Mouse (Mus musculus): Measurements from ENCODE around the gene Cit. TPM values are rescaled to one million over a fixed set of nuclear protein-coding genes. Genes with fewer than 3 reads are reported as not detected.
"Not testable (repeated sequence)": the region's sequence is repeated elsewhere in the genome, so short reads cannot be mapped to it uniquely, and the experiment has no call there.

Gene Cit
- polyA plus RNA-seq (2015; fragmentation: Nextera tagmentation; extraction: Ambion mirVana) = 25.7 and 26.2 TPM in 2 replicates

GRCm38 (mm10) chr5:115844766-115845634 is at the start of gene Cit:
TSS of gene Cit (plus strand) at chr5:115845278.
- peak within 1 kb of the TSS; percentile 86 for H3K4me3 ChIP-seq (replicated peaks)
- H3K36me3 ChIP-seq = no peaks in the 10 kb centered on the region
- no peaks in the 10 kb centered on the region for H3K27me3 ChIP-seq (replicated peaks)
- H3K4me2 ChIP-seq (replicated peaks) = peak within 1 kb of the TSS; percentile 92
- ATAC-seq = peak; percentile 100
- H3K4me1 ChIP-seq (replicated peaks) = peaks cover 16% of the 10 kb centered on the region
- peak within 1 kb of the TSS; percentile 55 for H3K27ac ChIP-seq
- H3K9me3 ChIP-seq = no peaks in the 10 kb centered on the region
- WGBS = under 1% methylated on average over 42 of the region's 42 CpGs
- H3K9ac ChIP-seq = peak within 1 kb of the TSS; percentile 80

DNA sequence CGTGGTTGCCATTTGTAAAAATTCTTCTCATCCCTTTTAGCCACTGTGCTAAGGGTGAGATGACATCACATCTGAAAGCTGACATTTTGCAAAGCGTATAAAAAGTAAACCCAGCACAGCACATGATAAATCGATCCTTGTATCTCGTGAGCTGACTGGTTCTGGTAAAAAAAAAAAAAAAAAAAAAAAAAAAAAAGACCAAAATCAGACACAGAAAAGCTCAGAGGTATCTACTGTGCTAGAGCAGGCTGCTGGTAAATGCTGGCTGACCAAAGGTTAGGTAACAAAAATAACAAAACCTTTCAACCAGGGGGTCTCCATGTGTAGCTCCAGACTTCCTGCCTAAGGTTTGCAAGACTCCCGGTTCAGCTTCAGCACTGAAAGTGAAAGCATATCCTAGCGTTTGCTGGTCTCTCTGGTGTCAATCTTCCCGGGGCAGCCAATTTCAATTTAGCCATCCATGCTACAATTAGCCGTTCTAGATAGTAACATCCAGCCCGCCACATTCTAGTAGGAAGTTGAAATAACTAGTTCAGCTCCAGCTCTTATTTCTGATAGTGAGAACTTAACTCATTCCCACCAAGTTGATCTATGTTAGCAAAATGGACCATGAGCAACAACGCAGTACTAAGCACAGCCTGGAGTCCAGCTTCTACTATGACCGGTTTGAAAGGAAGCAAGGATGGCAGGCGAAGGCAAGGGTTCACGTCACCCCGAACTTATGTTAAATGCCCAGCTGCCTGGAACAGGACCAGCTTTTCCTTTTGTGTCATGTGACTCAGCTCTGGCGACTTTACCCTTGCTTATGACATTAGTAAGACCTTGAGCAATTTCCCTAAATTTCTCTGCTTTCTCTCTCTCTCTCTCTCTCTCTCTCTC is 45.8 kb upstream of the Cit start:
- no peaks in the 10 kb centered on the region for H3K27me3 ChIP-seq (replicated peaks)
- ATAC-seq = no peak
- H3K9me3 ChIP-seq = no peaks in the 10 kb centered on the region
- H3K4me2 ChIP-seq (replicated peaks) = no peak overlapping the region
- H3K27ac ChIP-seq = no peak overlapping the region
- WGBS = 68% methylated on average over 15 of the region's 15 CpGs
- H3K9ac ChIP-seq = no peak overlapping the region
- H3K4me3 ChIP-seq (replicated peaks) = no peak overlapping the region
- H3K4me1 ChIP-seq (replicated peaks) = no peaks in the 10 kb centered on the region
- H3K36me3 ChIP-seq = no peaks in the 10 kb centered on the region

DNA sequence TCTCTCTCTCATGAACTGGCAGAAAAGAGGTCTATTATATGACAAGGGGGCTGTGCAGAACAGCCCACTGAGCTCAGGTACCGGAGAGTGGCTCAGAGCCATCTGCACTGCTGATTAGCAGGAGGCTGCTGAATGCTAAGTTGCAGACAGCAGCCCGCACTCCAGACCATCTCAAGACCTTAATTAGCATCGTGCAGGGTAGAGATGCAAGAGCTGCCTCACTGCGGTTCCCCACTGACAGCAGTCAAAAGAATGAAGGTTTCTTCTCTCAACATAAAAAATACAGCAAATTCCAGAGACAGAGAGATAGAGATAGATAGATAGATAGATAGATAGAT is 45.2 kb upstream of the Cit start:
- ATAC-seq = no peak
- Histone ChIP-seq H3K4me3 (replicated peaks) (no peak overlapping the region), H3K9me3 (no peaks in the 10 kb centered on the region), H3K27ac (no peak overlapping the region), H3K36me3 (no peaks in the 10 kb centered on the region), H3K4me2 (replicated peaks) (no peak overlapping the region), H3K27me3 (replicated peaks) (no peaks in the 10 kb centered on the region), H3K4me1 (replicated peaks) (no peaks in the 10 kb centered on the region), H3K9ac (no peak overlapping the region)
- WGBS = 55% methylated on average over 4 of the region's 4 CpGs

- no peaks in the 10 kb centered on the region for H3K36me3 ChIP-seq
- no peak for ATAC-seq
- H3K27me3 ChIP-seq (replicated peaks) = no peaks in the 10 kb centered on the region
- no peak overlapping the region for H3K27ac ChIP-seq
- H3K9ac ChIP-seq = no peak overlapping the region
- WGBS = 77% methylated on average over 3 of the region's 3 CpGs
- H3K9me3 ChIP-seq = no peaks in the 10 kb centered on the region
- H3K4me2 ChIP-seq (replicated peaks) = no peak overlapping the region
- no peaks in the 10 kb centered on the region for H3K4me1 ChIP-seq (replicated peaks)
- H3K4me3 ChIP-seq (replicated peaks) = no peak overlapping the region
Observed at GRCm38 (mm10) chr5:115812262-115812661, 32.8 kb upstream of the Cit start.

DNA sequence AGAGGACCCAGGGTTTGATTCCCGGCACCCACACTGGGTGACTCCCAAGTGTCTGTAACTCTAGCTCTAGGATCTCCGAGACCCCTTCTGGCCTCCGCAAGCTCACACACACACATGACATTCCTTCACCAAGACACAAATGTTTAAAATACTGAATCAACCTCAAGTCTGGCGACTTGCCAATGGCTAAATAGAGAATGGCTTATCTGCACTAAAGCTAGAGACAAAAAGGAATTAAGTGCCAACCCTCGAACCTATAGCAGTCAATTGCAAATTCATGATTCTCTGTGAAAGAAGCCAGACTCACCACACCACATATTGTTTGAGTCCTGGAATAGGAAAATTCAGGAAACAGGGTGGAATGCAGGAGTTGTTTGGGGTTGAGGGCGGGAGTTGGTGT is 28.1 kb upstream of the Cit start:
- Histone ChIP-seq H3K9ac (no peak overlapping the region), H3K4me3 (replicated peaks) (no peak overlapping the region), H3K27ac (no peak overlapping the region), H3K4me1 (replicated peaks) (no peaks in the 10 kb centered on the region), H3K9me3 (no peaks in the 10 kb centered on the region), H3K27me3 (replicated peaks) (no peaks in the 10 kb centered on the region), H3K36me3 (no peaks in the 10 kb centered on the region), H3K4me2 (replicated peaks) (no peak overlapping the region)
- ATAC-seq = no peak
- 54% methylated on average over 6 of the region's 6 CpGs for WGBS

- not testable (repeated sequence) for H3K27ac ChIP-seq; H3K9ac ChIP-seq; H3K4me3 ChIP-seq (replicated peaks); H3K4me1 ChIP-seq (replicated peaks); H3K9me3 ChIP-seq; H3K36me3 ChIP-seq; ATAC-seq; H3K4me2 ChIP-seq (replicated peaks); H3K27me3 ChIP-seq (replicated peaks)
- 89% methylated on average over 1 of the region's 1 CpGs for WGBS
Observed at GRCm38 (mm10) chr5:115817655-115818054, 27.4 kb upstream of the Cit start.

GRCm38 (mm10) chr5:115819966-115820365 is 25.1 kb upstream of the Cit start:
- no peak overlapping the region for H3K4me2 ChIP-seq (replicated peaks)
- H3K4me3 ChIP-seq (replicated peaks) = no peak overlapping the region
- H3K27ac ChIP-seq = no peak overlapping the region
- H3K36me3 ChIP-seq = no peaks in the 10 kb centered on the region
- 70% methylated on average over 9 of the region's 9 CpGs for WGBS
- H3K9me3 ChIP-seq = no peaks in the 10 kb centered on the region
- H3K4me1 ChIP-seq (replicated peaks) = no peaks in the 10 kb centered on the region
- H3K9ac ChIP-seq = no peak overlapping the region
- H3K27me3 ChIP-seq (replicated peaks) = no peaks in the 10 kb centered on the region
- no peak for ATAC-seq

DNA sequence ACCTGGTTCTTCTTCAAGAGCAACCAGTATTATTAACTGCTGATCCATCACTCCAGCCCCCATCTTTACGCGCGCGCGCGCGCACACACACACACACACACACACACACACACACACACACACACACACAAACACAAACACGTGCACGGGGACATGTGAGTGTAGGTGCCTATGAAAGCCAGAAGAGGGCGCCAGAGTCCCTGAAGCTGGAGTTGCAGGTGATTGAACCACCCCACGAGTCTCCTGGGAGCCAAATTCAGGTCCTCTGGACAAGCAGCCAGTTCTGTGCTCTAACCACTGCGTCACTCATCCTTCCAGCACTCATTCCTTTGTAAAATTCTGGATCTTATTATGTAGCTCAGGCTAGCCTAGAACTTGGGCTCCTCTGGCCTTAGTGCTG is 23.9 kb upstream of the Cit start:
- Histone ChIP-seq H3K9ac (no peak overlapping the region), H3K4me3 (replicated peaks) (no peak overlapping the region), H3K4me2 (replicated peaks) (no peak overlapping the region), H3K27ac (no peak overlapping the region), H3K9me3 (no peaks in the 10 kb centered on the region), H3K4me1 (replicated peaks) (no peaks in the 10 kb centered on the region), H3K36me3 (no peaks in the 10 kb centered on the region), H3K27me3 (replicated peaks) (no peaks in the 10 kb centered on the region)
- WGBS = 88% methylated on average over 12 of the region's 12 CpGs
- no peak for ATAC-seq

- H3K4me2 ChIP-seq (replicated peaks) = no peak overlapping the region
- no peaks in the 10 kb centered on the region for H3K9me3 ChIP-seq
- no peak for ATAC-seq
- no peak overlapping the region for H3K27ac ChIP-seq
- 91% methylated on average over 7 of the region's 7 CpGs for WGBS
- no peaks in the 10 kb centered on the region for H3K36me3 ChIP-seq
- no peak overlapping the region for H3K9ac ChIP-seq
- no peak overlapping the region for H3K4me3 ChIP-seq (replicated peaks)
- no peaks in the 10 kb centered on the region for H3K27me3 ChIP-seq (replicated peaks)
- H3K4me1 ChIP-seq (replicated peaks) = no peaks in the 10 kb centered on the region
Observed at GRCm38 (mm10) chr5:115821910-115822309, 23.2 kb upstream of the Cit start.

- no peaks in the 10 kb centered on the region for H3K36me3 ChIP-seq
- no peak for ATAC-seq
- H3K9me3 ChIP-seq = no peaks in the 10 kb centered on the region
- WGBS = 83% methylated on average over 2 of the region's 2 CpGs
- no peaks in the 10 kb centered on the region for H3K27me3 ChIP-seq (replicated peaks)
- H3K4me2 ChIP-seq (replicated peaks) = no peak overlapping the region
- no peak overlapping the region for H3K9ac ChIP-seq
- H3K4me3 ChIP-seq (replicated peaks) = no peak overlapping the region
- no peaks in the 10 kb centered on the region for H3K4me1 ChIP-seq (replicated peaks)
- no peak overlapping the region for H3K27ac ChIP-seq
Observed at GRCm38 (mm10) chr5:115832754-115833153, 12.3 kb upstream of the Cit start.

GRCm38 (mm10) chr5:115833806-115834205 is 11.3 kb upstream of the Cit start:
- H3K9me3 ChIP-seq; H3K4me1 ChIP-seq (replicated peaks); H3K27me3 ChIP-seq (replicated peaks); H3K9ac ChIP-seq; H3K27ac ChIP-seq; ATAC-seq; H3K36me3 ChIP-seq; H3K4me3 ChIP-seq (replicated peaks); H3K4me2 ChIP-seq (replicated peaks): not testable (repeated sequence)

GRCm38 (mm10) chr5:115835291-115835690 is 9.8 kb upstream of the Cit start:
- Histone ChIP-seq H3K4me2 (replicated peaks) (no peak overlapping the region), H3K36me3 (no peaks in the 10 kb centered on the region), H3K4me1 (replicated peaks) (no peaks in the 10 kb centered on the region), H3K27me3 (replicated peaks) (no peaks in the 10 kb centered on the region), H3K4me3 (replicated peaks) (no peak overlapping the region), H3K9me3 (no peaks in the 10 kb centered on the region), H3K27ac (no peak overlapping the region), H3K9ac (no peak overlapping the region)
- 58% methylated on average over 7 of the region's 7 CpGs for WGBS
- ATAC-seq = no peak
